Mouse (Mus musculus): Measurements from ENCODE around the gene Gm28043. TPM values are rescaled to one million over a fixed set of nuclear protein-coding genes. Genes with fewer than 3 reads are reported as not detected.

Gene Gm28043
- 1.8 and 2.6 TPM in 2 replicates for polyA plus RNA-seq (2014; fragmentation: Nextera tagmentation; extraction: Ambion mirVana)

DNA sequence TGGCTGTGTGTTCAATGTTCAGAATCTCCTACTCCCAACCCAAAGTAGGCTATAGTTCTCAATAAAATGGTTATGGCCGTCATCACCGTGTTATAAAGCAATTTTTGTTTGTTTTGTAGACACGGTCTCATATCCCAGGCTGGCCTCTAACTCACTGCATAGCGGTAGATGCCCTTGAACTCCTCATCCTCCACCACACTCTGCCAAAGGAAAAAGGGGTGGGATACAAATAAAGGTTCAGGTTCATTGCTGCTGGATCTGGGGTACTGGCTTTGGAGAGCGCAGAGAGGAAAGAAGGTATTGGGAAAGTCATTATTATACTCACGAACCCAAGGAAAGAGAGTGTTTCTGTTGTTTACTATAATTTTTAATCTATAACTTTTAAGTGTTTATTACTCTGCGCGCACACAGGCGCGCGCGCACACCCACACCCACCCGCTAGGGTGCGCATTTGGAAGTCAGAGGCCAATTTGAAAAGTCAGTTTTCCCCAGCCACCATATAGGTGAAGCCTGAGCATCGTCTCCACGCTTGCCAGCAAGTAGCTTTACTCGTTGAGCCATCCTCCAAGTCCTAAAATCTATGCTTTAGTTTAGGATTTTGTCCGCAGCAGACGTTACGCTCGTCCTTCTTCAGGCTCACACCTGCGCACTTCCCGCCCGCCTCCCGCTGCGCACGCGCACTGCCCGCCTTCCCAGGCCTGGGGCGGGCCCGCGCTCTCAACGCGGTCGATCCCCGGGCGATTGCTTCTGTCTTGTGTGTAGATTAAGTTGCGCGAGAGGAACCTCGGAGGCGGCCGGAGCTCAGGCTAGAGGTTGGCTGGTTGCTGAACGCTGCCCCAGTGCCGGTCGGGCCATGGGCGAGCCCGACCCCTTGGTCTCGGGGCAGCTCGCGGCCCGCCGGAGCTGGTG lies at the start of gene Gm28043, which contains the start of gene Rnf8:
Gm28043 (plus strand) TSS at position 762 of the 909 bp plus-strand sequence.
Rnf8 (plus strand) TSS at position 676 of the 909 bp plus-strand sequence.
- Histone ChIP-seq H3K36me3 (replicated peaks; ENCODE audit: control insufficient read depth, insufficient read depth) (peaks cover under 1% of the 10 kb centered on the region), H3K4me2 (replicated peaks) (peak within 1 kb of the TSS; percentile 86), H3K9me3 (ENCODE audit: control insufficient read depth, low read length) (no peaks in the 10 kb centered on the region), H3K4me3 (replicated peaks; ENCODE audit: low read length) (peak within 1 kb of the TSS; percentile 97), H3K27me3 (ENCODE audit: control insufficient read depth, insufficient read depth, low read length) (no peaks in the 10 kb centered on the region), H3K4me1 (replicated peaks; ENCODE audit: control insufficient read depth, insufficient read depth, low read length) (peaks cover 30% of the 10 kb centered on the region), H3K27ac (peak within 1 kb of the TSS; percentile 92), H3K9ac (peak within 1 kb of the TSS; percentile 95)
- peak; percentile 90 for ATAC-seq (ENCODE audit: low FRiP score)
- WGBS: 1% methylated on average over 52 of the region's 52 CpGs
- peak; percentile 95 for DNase-seq (ENCODE audit: low spot score)

DNA sequence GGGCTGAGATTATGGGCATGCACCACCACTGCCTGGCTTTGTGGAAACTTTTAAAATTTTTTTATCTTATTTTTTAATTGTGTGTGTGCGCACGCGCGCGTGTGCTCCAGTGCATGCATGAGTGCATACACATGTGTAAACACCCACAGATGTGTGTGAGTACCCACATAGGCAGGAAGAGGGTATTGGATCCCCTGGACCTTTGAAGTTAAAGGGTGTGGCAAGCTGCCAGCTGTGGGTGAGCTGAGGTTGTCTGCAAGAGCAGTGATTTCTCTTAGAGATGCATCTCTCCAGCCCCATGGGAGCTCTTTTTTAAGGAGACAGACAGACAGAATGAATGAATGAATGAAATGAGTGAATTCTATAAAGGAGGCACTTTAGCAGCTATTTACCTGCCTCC lies 49.2 kb upstream of the Gm28043 start:
- no peaks in the 10 kb centered on the region for H3K9me3 ChIP-seq (ENCODE audit: control insufficient read depth, low read length)

DNA sequence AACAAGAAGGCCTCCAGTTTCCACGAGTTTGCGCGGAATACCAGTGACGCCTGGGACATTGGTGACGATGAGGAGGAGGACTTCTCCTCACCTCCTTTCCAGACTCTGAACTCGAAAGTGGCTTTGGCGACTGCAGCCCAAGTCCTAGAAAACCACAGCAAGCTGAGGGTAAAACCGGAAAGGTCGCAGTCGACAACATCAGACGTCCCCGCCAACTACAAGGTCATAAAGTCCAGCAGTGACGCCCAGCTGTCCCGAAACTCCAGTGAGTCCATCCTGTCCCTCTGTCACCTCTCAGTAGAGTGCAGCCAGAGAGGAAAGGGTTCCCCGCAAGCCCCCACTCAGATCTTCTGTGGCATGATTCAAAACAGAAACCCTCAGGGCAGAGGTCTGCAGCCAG lies 46.2 kb upstream of the Gm28043 start:
- ATAC-seq (ENCODE audit: low FRiP score): no peak
- Histone ChIP-seq H3K4me2 (replicated peaks) (no peak overlapping the region), H3K9ac (no peak overlapping the region), H3K27ac (no peak overlapping the region), H3K36me3 (replicated peaks; ENCODE audit: control insufficient read depth, insufficient read depth) (peaks cover 62% of the 10 kb centered on the region), H3K4me1 (replicated peaks; ENCODE audit: control insufficient read depth, insufficient read depth, low read length) (no peaks in the 10 kb centered on the region), H3K9me3 (ENCODE audit: control insufficient read depth, low read length) (no peaks in the 10 kb centered on the region), H3K27me3 (ENCODE audit: control insufficient read depth, insufficient read depth, low read length) (no peaks in the 10 kb centered on the region), H3K4me3 (replicated peaks; ENCODE audit: low read length) (no peak overlapping the region)
- WGBS: 93% methylated on average over 15 of the region's 15 CpGs
- no peak for DNase-seq (ENCODE audit: low spot score)

More for the DNA sequence above, 49.2 kb upstream of the Gm28043 start:
- WGBS: 97% methylated on average over 5 of the region's 5 CpGs
- Histone ChIP-seq H3K27ac (no peak overlapping the region), H3K36me3 (replicated peaks; ENCODE audit: control insufficient read depth, insufficient read depth) (peaks cover 33% of the 10 kb centered on the region), H3K4me3 (replicated peaks; ENCODE audit: low read length) (no peak overlapping the region), H3K4me1 (replicated peaks; ENCODE audit: control insufficient read depth, insufficient read depth, low read length) (no peaks in the 10 kb centered on the region), H3K27me3 (ENCODE audit: control insufficient read depth, insufficient read depth, low read length) (no peaks in the 10 kb centered on the region), H3K4me2 (replicated peaks) (no peak overlapping the region), H3K9ac (no peak overlapping the region)
- ATAC-seq (ENCODE audit: low FRiP score) (no peak), DNase-seq (ENCODE audit: low spot score) (no peak)

DNA sequence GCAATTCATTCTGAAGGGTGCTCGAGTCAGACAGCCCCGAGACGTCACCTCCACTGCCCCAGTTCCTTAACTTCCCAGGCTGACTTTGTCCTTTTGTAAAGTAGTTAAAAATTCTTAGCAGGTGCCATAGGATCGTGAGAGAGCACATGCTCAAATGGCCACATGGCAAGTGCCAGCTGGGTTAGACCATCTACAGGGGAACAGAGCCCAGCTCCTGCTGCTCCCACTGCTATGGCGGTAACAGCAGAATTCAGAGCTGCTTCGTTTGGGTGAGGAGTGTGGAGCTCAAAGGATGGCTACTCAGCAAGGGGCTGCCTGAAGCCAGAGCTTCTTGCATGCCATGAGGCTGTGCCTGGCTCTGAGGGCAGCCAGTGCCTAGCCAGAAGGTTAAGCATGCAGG lies 44.8 kb upstream of the Gm28043 start:
- Histone ChIP-seq H3K27ac (no peak overlapping the region), H3K4me3 (replicated peaks; ENCODE audit: low read length) (no peak overlapping the region), H3K9ac (no peak overlapping the region), H3K9me3 (ENCODE audit: control insufficient read depth, low read length) (no peaks in the 10 kb centered on the region), H3K4me1 (replicated peaks; ENCODE audit: control insufficient read depth, insufficient read depth, low read length) (no peaks in the 10 kb centered on the region), H3K27me3 (ENCODE audit: control insufficient read depth, insufficient read depth, low read length) (no peaks in the 10 kb centered on the region), H3K36me3 (replicated peaks; ENCODE audit: control insufficient read depth, insufficient read depth) (peaks cover 69% of the 10 kb centered on the region), H3K4me2 (replicated peaks) (no peak overlapping the region)
- WGBS: 83% methylated on average over 6 of the region's 6 CpGs
- DNase-seq (ENCODE audit: low spot score) (no peak), ATAC-seq (ENCODE audit: low FRiP score) (no peak)

DNA sequence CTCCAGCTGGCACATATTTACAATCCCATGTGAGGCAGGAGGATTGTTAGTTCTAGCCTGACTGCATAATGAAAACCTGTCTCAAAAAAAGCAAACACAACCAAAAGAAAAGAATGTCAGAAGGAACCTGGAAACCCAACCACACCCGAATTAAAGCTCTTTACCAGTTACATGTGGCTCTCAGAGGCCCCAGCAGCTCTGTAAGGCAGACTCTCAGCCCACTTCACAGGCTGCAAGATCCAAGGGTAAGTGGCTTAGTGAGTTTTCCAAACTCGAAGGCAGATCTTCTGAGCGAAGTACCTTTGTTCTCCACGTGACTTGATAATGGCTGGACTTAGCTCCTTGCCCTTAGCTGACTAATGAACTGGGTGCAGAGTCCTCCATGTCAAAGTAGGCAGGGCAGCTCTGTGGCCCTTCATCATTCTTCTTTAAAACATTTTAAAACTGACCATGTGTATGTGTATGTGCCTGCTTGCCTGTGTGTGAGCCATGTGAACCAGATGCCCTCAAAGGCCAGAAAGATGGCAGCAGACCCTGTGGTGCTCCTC lies 35.0 kb upstream of the Gm28043 start:
- DNase-seq (ENCODE audit: low spot score): no peak
- Histone ChIP-seq H3K27me3 (ENCODE audit: control insufficient read depth, insufficient read depth, low read length) (no peaks in the 10 kb centered on the region), H3K9ac (no peak overlapping the region), H3K4me2 (replicated peaks) (no peak overlapping the region), H3K4me1 (replicated peaks; ENCODE audit: control insufficient read depth, insufficient read depth, low read length) (no peaks in the 10 kb centered on the region), H3K4me3 (replicated peaks; ENCODE audit: low read length) (no peak overlapping the region), H3K27ac (no peak overlapping the region), H3K36me3 (replicated peaks; ENCODE audit: control insufficient read depth, insufficient read depth) (peaks cover 67% of the 10 kb centered on the region), H3K9me3 (ENCODE audit: control insufficient read depth, low read length) (no peaks in the 10 kb centered on the region)
- no peak for ATAC-seq (ENCODE audit: low FRiP score)
- WGBS: 87% methylated on average over 4 of the region's 4 CpGs

DNA sequence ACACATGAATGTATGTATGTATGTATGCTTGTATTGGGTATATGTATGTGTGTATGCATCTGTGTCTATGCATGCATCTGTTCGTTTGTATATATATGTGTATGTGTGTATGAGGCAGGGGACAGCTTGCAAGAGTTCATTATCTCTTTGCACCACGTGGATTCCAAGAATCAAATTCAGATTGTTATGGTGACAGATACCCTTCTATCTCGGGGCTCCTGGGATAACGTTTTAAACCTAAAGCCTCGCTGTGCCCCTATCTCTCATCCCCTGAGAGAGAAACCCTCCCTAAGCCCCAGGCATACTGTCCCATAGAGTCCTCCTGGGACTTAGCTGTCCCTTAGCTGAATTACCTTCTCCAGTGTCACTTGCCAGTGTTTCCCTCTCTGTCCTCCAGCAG lies 31.1 kb upstream of the Gm28043 start:
- Histone ChIP-seq H3K9ac (no peak overlapping the region), H3K36me3 (replicated peaks; ENCODE audit: control insufficient read depth, insufficient read depth) (peaks cover 40% of the 10 kb centered on the region), H3K4me1 (replicated peaks; ENCODE audit: control insufficient read depth, insufficient read depth, low read length) (no peaks in the 10 kb centered on the region; the same call in 1 of the 2 replicates), H3K9me3 (ENCODE audit: control insufficient read depth, low read length) (no peaks in the 10 kb centered on the region), H3K4me2 (replicated peaks) (no peak overlapping the region), H3K27me3 (ENCODE audit: control insufficient read depth, insufficient read depth, low read length) (no peaks in the 10 kb centered on the region), H3K4me3 (replicated peaks; ENCODE audit: low read length) (no peak overlapping the region), H3K27ac (no peak overlapping the region)
- WGBS: 88% methylated on average over 5 of the region's 5 CpGs
- DNase-seq (ENCODE audit: low spot score): no peak
- no peak for ATAC-seq (ENCODE audit: low FRiP score)

DNA sequence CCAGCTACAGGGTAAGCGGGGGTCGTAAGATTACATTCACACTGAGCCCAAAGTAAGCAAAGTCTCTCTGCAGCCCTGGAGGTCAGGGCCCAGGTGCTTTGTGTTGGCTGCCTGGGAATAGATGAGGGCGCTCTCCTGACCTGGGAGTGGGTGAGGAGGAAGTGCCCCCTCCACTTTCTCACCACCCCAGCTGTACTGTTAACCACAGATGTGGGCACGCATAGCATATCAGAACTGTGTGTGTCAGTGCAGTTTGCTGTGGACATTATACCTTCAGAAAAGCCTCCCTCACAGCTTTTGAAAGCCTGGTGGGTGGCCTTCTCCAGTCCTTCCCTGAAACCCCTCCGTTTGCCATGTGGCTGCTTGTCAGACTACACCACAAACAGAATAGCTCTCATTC lies 30.4 kb upstream of the Gm28043 start:
- 85% methylated on average over 5 of the region's 5 CpGs for WGBS
- Histone ChIP-seq H3K27ac (no peak overlapping the region), H3K4me1 (replicated peaks; ENCODE audit: control insufficient read depth, insufficient read depth, low read length) (peaks cover 5% of the 10 kb centered on the region), H3K36me3 (replicated peaks; ENCODE audit: control insufficient read depth, insufficient read depth) (peaks cover 35% of the 10 kb centered on the region), H3K27me3 (ENCODE audit: control insufficient read depth, insufficient read depth, low read length) (no peaks in the 10 kb centered on the region), H3K9ac (no peak overlapping the region), H3K9me3 (ENCODE audit: control insufficient read depth, low read length) (no peaks in the 10 kb centered on the region), H3K4me2 (replicated peaks) (no peak overlapping the region), H3K4me3 (replicated peaks; ENCODE audit: low read length) (no peak overlapping the region)
- no peak for ATAC-seq (ENCODE audit: low FRiP score)
- DNase-seq (ENCODE audit: low spot score): no peak

DNA sequence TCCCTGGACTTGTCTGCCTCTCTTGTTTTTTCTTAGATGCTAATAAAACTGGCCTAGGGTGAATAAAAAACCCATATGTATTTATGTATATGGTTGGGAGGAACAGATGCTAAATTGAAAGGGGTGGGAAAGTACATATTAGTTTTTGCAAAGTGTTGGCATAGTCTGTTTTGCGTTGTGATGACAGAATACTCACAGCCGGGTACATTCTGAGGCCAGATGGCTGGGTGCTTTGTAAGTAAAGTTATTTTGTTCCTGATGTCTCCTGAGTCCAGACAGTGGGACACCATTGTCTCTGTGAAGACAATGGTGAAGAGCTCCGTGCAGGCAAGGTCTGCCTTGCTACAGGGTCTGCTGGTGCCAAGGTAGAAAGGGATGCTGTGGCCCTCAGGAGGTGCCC lies 29.9 kb upstream of the Gm28043 start:
- Histone ChIP-seq H3K9me3 (ENCODE audit: control insufficient read depth, low read length) (no peaks in the 10 kb centered on the region), H3K9ac (no peak overlapping the region), H3K4me1 (replicated peaks; ENCODE audit: control insufficient read depth, insufficient read depth, low read length) (peaks cover 9% of the 10 kb centered on the region), H3K27me3 (ENCODE audit: control insufficient read depth, insufficient read depth, low read length) (no peaks in the 10 kb centered on the region), H3K36me3 (replicated peaks; ENCODE audit: control insufficient read depth, insufficient read depth) (peaks cover 31% of the 10 kb centered on the region), H3K27ac (no peak overlapping the region), H3K4me2 (replicated peaks) (no peak overlapping the region), H3K4me3 (replicated peaks; ENCODE audit: low read length) (no peak overlapping the region)
- ATAC-seq (ENCODE audit: low FRiP score): no peak
- 65% methylated on average over 3 of the region's 3 CpGs for WGBS
- no peak for DNase-seq (ENCODE audit: low spot score)

DNA sequence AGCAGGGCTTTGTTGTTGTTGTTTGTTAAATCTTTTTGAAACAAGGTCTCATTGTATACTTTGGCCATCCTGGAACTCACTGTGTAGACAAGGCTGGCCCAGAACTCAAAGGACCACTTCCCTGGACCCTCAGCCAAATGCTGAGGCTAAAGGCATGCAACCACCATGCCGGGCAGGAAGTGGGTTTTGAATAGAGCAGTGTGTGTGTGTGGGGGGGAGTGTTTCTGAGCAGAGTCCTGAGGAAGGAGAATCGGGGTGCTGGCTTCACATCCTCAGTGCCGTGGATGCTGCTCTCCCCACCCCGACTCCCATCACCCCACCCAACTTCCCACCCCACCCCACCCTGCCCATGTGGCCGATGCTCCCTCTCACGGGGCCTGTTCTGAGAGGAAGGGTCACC lies 29.2 kb upstream of the Gm28043 start:
- no peak for DNase-seq (ENCODE audit: low spot score)
- Histone ChIP-seq H3K9me3 (ENCODE audit: control insufficient read depth, low read length) (no peaks in the 10 kb centered on the region), H3K27ac (no peak overlapping the region), H3K4me1 (replicated peaks; ENCODE audit: control insufficient read depth, insufficient read depth, low read length) (peaks cover 15% of the 10 kb centered on the region), H3K27me3 (ENCODE audit: control insufficient read depth, insufficient read depth, low read length) (no peaks in the 10 kb centered on the region), H3K36me3 (replicated peaks; ENCODE audit: control insufficient read depth, insufficient read depth) (peaks cover 23% of the 10 kb centered on the region), H3K4me2 (replicated peaks) (no peak overlapping the region), H3K4me3 (replicated peaks; ENCODE audit: low read length) (no peak overlapping the region), H3K9ac (no peak overlapping the region)
- WGBS: 85% methylated on average over 6 of the region's 6 CpGs
- no peak for ATAC-seq (ENCODE audit: low FRiP score)

Data from hindbrain, embryonic 14.5 days (tissue).